ENCODE assay signal across 11 mouse cellular contexts in genomic region chr2:106256012-106256411, GRCm38 (mm10).
A peak's percentile ranks its signal among the peaks of the same experiment; 100 is the strongest.
DNase-seq lines count a peak whose midpoint lies in the region; ATAC-seq and TF ChIP-seq lines count a peak whose summit lies in the region.
"Had no signal": no experiment of that assay in that cellular context is flagged by ENCODE, and none has a peak within 500 bp of the region (broad histone marks: within the 10 kb centered on the region; RNA-seq: fewer than 3 reads in every experiment).

No protein-coding gene starts in this region.

- WGBS in kidney, postnatal 0 days: 35% methylated on average over 12 of the region's 12 CpGs
- 27% methylated on average over 12 of the region's 12 CpGs for whole genome bisulfite sequencing in kidney, adult 2 months
- 33% methylated on average over 12 of the region's 12 CpGs for WGBS in hindbrain, postnatal 0 days

- no peak; the same call in 1 of the 2 replicates for ATAC-seq in kidney, postnatal 0 days (replicated peaks; ENCODE audit: low FRiP score, low read depth)
- peak; percentile 81 for ATAC-seq in hindbrain, postnatal 0 days
- ATAC-seq: activated CD4-positive, CD25-positive, alpha-beta regulatory T cell, adult 4 months; liver, embryonic 12.5 days had no signal

- H3K4me1 ChIP-seq in kidney, postnatal 0 days (replicated peaks; ENCODE audit: insufficient read depth, low read length): no peaks in the 10 kb centered on the region
- H3K4me1 ChIP-seq in kidney, adult 2 months (ENCODE audit: control insufficient read depth, insufficient read depth, low read length): no peaks in the 10 kb centered on the region
- no peaks in the 10 kb centered on the region for H3K4me1 ChIP-seq in hindbrain, postnatal 0 days (ENCODE audit: insufficient read depth, low read length)
- H3K4me1 ChIP-seq: embryonic facial prominence, embryonic 13.5 days; liver, embryonic 12.5 days; stomach, embryonic 15.5 days had no signal

- DNase-seq in kidney, postnatal 0 days (ENCODE audit: low spot score): peak; percentile 2
- DNase-seq in kidney, adult 2 months: no peak
- DNase-seq in embryo, embryonic 11.5 days (ENCODE audit: low read depth, low spot score): peak; percentile 4
- peak; percentile 66 for DNase-seq in hindbrain, postnatal 0 days (ENCODE audit: low spot score)
- DNase-seq in retina, embryonic 14.5 days (ENCODE audit: low spot score): peak; percentile 79
- no peak for DNase-seq in right cerebral cortex, postnatal 10 days (ENCODE audit: low spot score in 2 of 2)
- DNase-seq in spleen, postnatal 14 days (ENCODE audit: low spot score in 2 of 2): no peak

- no peak overlapping the region for H3K27ac ChIP-seq in kidney, postnatal 0 days
- H3K27ac ChIP-seq in kidney, adult 2 months (ENCODE audit: insufficient read depth, low read depth, low read length): no peak overlapping the region
- H3K27ac ChIP-seq in hindbrain, postnatal 0 days: no peak overlapping the region
- H3K27ac ChIP-seq: embryonic facial prominence, embryonic 13.5 days; liver, embryonic 12.5 days; stomach, embryonic 15.5 days had no signal

- H3K36me3 ChIP-seq in kidney, postnatal 0 days (ENCODE audit: insufficient read depth, low read length): no peaks in the 10 kb centered on the region
- H3K36me3 ChIP-seq in kidney, adult 2 months (ENCODE audit: control insufficient read depth, insufficient read depth, low read length): no peaks in the 10 kb centered on the region
- no peaks in the 10 kb centered on the region for H3K36me3 ChIP-seq in hindbrain, postnatal 0 days (ENCODE audit: insufficient read depth, low read length)
- H3K36me3 ChIP-seq: embryonic facial prominence, embryonic 13.5 days; liver, embryonic 12.5 days; stomach, embryonic 15.5 days had no signal

- H3K4me2 ChIP-seq in kidney, postnatal 0 days (ENCODE audit: low read length): no peak overlapping the region
- 0 out of 2 replicates have a peak overlapping the region, but pooled peaks have one; percentile 20 for H3K4me2 ChIP-seq in hindbrain, postnatal 0 days (ENCODE audit: low read depth, low read length)
- H3K4me2 ChIP-seq: embryonic facial prominence, embryonic 13.5 days; liver, embryonic 12.5 days; stomach, embryonic 15.5 days had no signal

- H3K27me3 ChIP-seq in kidney, postnatal 0 days (ENCODE audit: insufficient read depth, low read length): no peaks in the 10 kb centered on the region
- no peaks in the 10 kb centered on the region for H3K27me3 ChIP-seq in kidney, adult 2 months (replicated peaks; ENCODE audit: control insufficient read depth, insufficient read depth, low read length)
- H3K27me3 ChIP-seq in hindbrain, postnatal 0 days (ENCODE audit: insufficient read depth, low read length): no peaks in the 10 kb centered on the region
- H3K27me3 ChIP-seq: embryonic facial prominence, embryonic 13.5 days; liver, embryonic 12.5 days; stomach, embryonic 15.5 days had no signal

- no peak overlapping the region for H3K4me3 ChIP-seq in kidney, postnatal 0 days (replicated peaks; ENCODE audit: low read depth, low read length)
- no peak overlapping the region for H3K4me3 ChIP-seq in kidney, adult 2 months (ENCODE audit: insufficient read depth, low read depth, low read length)
- no peak overlapping the region for H3K4me3 ChIP-seq in hindbrain, postnatal 0 days (ENCODE audit: low read length)
- H3K4me3 ChIP-seq: embryonic facial prominence, embryonic 13.5 days; liver, embryonic 12.5 days; stomach, embryonic 15.5 days had no signal

- H3K9me3 ChIP-seq in kidney, postnatal 0 days (replicated peaks; ENCODE audit: low read length): no peaks in the 10 kb centered on the region
- no peaks in the 10 kb centered on the region for H3K9me3 ChIP-seq in hindbrain, postnatal 0 days (ENCODE audit: low read length)
- H3K9me3 ChIP-seq: embryonic facial prominence, embryonic 13.5 days; liver, embryonic 12.5 days; stomach, embryonic 15.5 days had no signal

- TF ChIP-seq POLR2A in kidney, adult 2 months (IDR thresholded peaks at IDR 0.05; ENCODE audit: low read depth, low read length): no peak

- H3K9ac ChIP-seq in kidney, postnatal 0 days (ENCODE audit: low read depth, low read length): no peak overlapping the region
- H3K9ac ChIP-seq in hindbrain, postnatal 0 days (replicated peaks; ENCODE audit: low read length): no peak overlapping the region
- H3K9ac ChIP-seq: embryonic facial prominence, embryonic 13.5 days; liver, embryonic 12.5 days; stomach, embryonic 15.5 days had no signal

- TF ChIP-seq CTCF in kidney, postnatal 0 days (IDR thresholded peaks at IDR 0.05; ENCODE audit: low read depth): no peak
- no peak for TF ChIP-seq CTCF in kidney, adult 2 months (conservative IDR thresholded peaks at IDR 0.05; ENCODE audit: insufficient read depth, insufficient read length, low read depth, low read length)
- TF ChIP-seq CTCF in hindbrain, postnatal 0 days (IDR thresholded peaks at IDR 0.05; ENCODE audit: low read depth): no peak

Comparison
In these comparisons a context has a peak if more than half of its experiments do, and no peak if none do; other contexts are left out.
1. DNase-seq: peak in kidney, postnatal 0 days (single experiment), embryo, embryonic 11.5 days (single experiment), hindbrain, postnatal 0 days (single experiment) and retina, embryonic 14.5 days (single experiment); none in kidney, adult 2 months (single experiment), right cerebral cortex, postnatal 10 days (0 of 2) and spleen, postnatal 14 days (0 of 2).